Mouse (Mus musculus) bone marrow macrophage, adult 2 months (primary cell): Measurements from ENCODE around the gene Snx10.

Experiments used
- CTCF ChIP-seq: IDR thresholded peaks from 2 replicates; pipeline ENCODE4 v1.5.1; 2012; ENCODE audit warnings: low read depth, mild to moderate bottlenecking, low read length, moderate library complexity
- POLR2A ChIP-seq: IDR thresholded peaks from 2 replicates; pipeline ENCODE4 v1.6.1; 2012; ENCODE audit warnings: mild to moderate bottlenecking, low read depth, low read length, borderline replicate concordance

- TF ChIP-seq POLR2A (no peak), CTCF (no peak)
Measured at GRCm38 (mm10) chr6:51612371-51613051, 88.8 kb downstream of the Snx10 start.
